Mouse (Mus musculus) lung, postnatal 25 days (tissue): ENCODE data around the gene Fam160a1.

Experiments used
- DNase-seq: peaks from one replicate; pipeline ENCODE4 v3.0.0; 2022; ENCODE audit warnings: low spot score

Gene Fam160a1

DNA sequence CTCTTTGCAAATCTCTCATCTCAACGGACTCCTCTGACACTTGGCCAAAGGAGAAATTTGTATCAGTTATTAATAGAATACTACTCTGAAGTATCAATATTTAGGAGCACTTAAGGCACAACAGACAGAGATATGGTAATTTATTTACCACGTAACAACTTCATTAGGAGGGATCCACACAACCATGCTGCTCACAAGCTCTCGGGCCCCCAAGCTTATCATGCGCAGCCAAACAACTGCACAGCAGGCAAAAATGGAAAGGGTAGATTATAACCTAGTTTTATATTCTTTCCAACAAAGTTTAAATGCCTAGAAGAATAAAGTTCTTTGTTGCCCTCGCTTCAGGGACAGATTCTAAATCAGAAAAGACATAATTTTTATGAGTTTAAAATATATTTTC is 137.1 kb downstream of the Fam160a1 start:
- DNase-seq = no peak

- no peak for DNase-seq
Measured at GRCm38 (mm10) chr3:85679312-85679933, 137.7 kb downstream of the Fam160a1 start.

DNA sequence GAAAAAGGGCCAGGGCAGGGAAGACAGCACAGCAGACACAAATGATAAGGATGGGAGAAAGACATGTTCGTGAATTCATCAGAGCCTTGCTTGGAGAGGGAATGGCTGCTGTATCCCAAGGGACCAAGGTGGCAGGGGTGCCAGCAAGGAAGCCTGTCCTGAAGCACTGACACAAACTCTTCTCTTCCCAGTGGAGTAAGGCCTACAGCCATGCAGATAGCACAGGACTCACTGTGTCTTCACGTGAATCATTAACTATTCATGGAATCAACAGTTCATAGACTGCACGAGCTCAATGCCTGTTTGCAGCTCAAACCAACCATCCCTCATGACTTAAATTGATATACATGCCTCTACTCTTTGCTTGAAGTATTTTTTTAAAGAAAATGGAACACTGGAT is 139.1 kb downstream of the Fam160a1 start:
- DNase-seq = no peak

GRCm38 (mm10) chr3:85677133-85677532 is 140.0 kb downstream of the Fam160a1 start:
- no peak for DNase-seq

GRCm38 (mm10) chr3:85669844-85670243 is 147.2 kb downstream of the Fam160a1 start:
- no peak for DNase-seq

- DNase-seq = no peak
Measured at GRCm38 (mm10) chr3:85667683-85668082, 149.4 kb downstream of the Fam160a1 start.

- peak; percentile 9 for DNase-seq
Measured at GRCm38 (mm10) chr3:85666736-85667135, 150.4 kb downstream of the Fam160a1 start.

DNA sequence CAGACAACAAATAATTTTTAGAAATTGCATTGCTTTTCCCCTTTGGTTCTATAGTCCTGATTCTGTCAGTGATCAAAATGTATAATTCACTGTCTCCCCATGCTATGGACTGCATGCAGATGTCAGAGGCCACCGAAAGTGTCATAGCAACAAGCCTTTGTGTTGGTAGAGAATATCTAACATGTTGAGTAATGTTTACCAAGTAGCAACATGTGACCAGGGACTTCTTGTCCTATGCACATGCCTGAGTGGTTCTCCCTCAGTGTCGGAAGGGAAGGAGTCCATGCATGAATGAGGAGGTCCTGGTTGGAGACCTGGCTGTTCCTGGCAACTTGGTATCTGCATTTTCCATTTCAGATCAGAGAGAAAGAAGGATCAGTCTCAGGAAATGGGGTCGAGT is 150.9 kb downstream of the Fam160a1 start:
- DNase-seq = peak; percentile 6

DNA sequence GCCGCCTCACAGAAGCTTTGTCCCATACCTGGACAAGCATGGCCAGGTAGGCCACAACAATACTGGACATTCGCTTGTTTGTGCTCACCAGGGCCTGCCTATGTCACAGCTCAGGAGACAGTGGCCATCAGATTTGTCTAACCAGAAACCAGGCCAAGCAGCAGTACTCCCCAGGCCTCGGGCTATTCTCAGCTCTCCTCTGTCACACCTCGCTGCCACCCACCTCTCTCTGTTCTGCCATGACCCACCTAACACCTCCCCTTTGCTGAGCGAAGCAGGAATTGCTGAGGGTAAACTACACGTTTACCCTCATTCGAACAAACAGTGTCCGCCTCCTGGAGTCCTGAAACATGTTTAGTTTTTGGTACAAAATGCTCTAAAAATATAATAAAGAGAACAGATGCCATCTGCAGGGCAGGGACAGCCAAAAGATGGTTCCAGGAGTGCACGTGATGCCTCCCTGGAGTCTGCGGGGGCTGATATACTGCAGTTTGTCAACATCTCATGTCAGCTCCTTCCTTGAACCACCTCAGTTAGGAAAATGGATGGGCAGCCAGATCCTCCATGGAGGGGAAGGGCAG is 152.4 kb downstream of the Fam160a1 start:
- DNase-seq = no peak

GRCm38 (mm10) chr3:85663826-85664225 is 153.3 kb downstream of the Fam160a1 start:
- DNase-seq = no peak

- no peak for DNase-seq
Measured at GRCm38 (mm10) chr3:85661926-85662813, 154.9 kb downstream of the Fam160a1 start.

GRCm38 (mm10) chr3:85659681-85660080 is 157.4 kb downstream of the Fam160a1 start:
- no peak for DNase-seq

GRCm38 (mm10) chr3:85655538-85655937 is 161.6 kb downstream of the Fam160a1 start:
- DNase-seq = no peak

GRCm38 (mm10) chr3:85652727-85653665 is 164.1 kb downstream of the Fam160a1 start:
- DNase-seq = no peak

- DNase-seq = no peak
Measured at GRCm38 (mm10) chr3:85649176-85649575, 167.9 kb downstream of the Fam160a1 start.

GRCm38 (mm10) chr3:85645517-85646004 is 171.5 kb downstream of the Fam160a1 start:
- no peak for DNase-seq

GRCm38 (mm10) chr3:85644814-85645213 is 172.3 kb downstream of the Fam160a1 start:
- no peak for DNase-seq

GRCm38 (mm10) chr3:85641751-85642150 is 175.3 kb downstream of the Fam160a1 start:
- DNase-seq = no peak

GRCm38 (mm10) chr3:85636716-85637447 is 180.2 kb downstream of the Fam160a1 start:
- no peak for DNase-seq

GRCm38 (mm10) chr3:85635591-85635990 is 181.5 kb downstream of the Fam160a1 start:
- no peak for DNase-seq

- DNase-seq = no peak
Measured at GRCm38 (mm10) chr3:85635126-85635419, 182.0 kb downstream of the Fam160a1 start.
